ENCODE assay signal across 23 mouse cellular contexts in the genomic region with DNA sequence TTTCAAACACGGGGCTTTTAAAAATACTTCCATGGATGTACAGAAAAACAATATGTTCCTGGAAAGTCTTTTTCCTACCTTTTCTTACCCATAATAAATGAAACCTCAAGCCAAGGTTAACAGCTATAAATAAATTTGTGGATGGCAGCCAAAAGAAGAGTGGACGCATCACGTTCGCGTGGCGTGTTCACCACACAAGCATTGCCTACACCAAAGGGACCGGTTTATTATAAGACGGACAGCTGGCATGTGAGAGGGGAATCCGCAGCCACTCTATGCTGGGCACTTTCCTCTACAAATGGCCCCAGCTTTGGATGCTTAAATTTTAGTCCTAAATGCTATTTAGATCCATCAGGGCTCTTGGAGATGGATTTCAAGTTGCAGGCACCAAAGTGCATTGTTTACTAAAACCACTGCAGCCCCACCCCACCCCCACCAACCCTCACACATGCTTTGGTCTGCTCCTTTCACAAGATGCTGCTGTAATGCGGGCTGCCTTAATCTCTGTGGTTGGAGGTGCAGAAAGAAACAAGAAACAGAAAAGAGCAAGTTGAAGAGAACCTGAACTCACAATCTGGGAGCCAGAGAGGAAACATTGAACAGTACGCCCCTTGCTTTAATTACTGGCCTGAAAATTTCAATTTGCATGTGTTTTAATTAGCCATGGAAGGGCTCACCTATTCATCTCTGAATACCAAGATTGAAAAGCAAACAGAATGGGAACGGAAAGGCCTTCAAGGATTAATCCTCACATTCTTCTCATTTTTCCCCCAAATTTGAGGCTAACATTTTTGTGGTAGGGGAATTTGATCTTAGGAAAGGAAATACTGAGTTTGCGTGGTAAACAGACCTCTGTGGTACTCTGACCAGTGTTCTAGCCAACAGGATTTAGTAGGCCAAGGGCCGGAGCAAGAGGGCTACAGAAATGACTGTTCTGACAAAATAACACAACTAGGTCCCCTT.
A peak's percentile ranks its signal among the peaks of the same experiment; 100 is the strongest.
DNase-seq lines count a peak whose midpoint lies in the region; ATAC-seq lines count a peak whose summit lies in the region.
"Had no signal": no experiment of that assay in that cellular context is flagged by ENCODE, and none has a peak within 500 bp of the region (broad histone marks: within the 10 kb centered on the region; RNA-seq: fewer than 3 reads in every experiment).

No protein-coding gene starts in this region.

- no peaks in the 10 kb centered on the region; the same call in 1 of the 2 replicates for H3K4me1 ChIP-seq in embryonic facial prominence, embryonic 14.5 days (ENCODE audit: control insufficient read depth, insufficient read depth, low read length)
- H3K4me1 ChIP-seq in forebrain, embryonic 16.5 days (replicated peaks; ENCODE audit: control insufficient read depth, insufficient read depth, low read length), result peaks cover 25% of the 10 kb centered on the region
- H3K4me1 ChIP-seq in hindbrain, embryonic 10.5 days (replicated peaks), result peaks cover 18% of the 10 kb centered on the region

- no peak overlapping the region for H3K4me3 ChIP-seq in embryonic facial prominence, embryonic 14.5 days (ENCODE audit: low read depth, low read length)
- no peak overlapping the region for H3K4me3 ChIP-seq in forebrain, embryonic 16.5 days (replicated peaks; ENCODE audit: low read length)
- no peak overlapping the region for H3K4me3 ChIP-seq in hindbrain, embryonic 10.5 days
- H3K4me3 ChIP-seq: embryonic facial prominence, embryonic 12.5 days; hindbrain, embryonic 15.5 days; neural tube, embryonic 13.5 days had no signal

- no peaks in the 10 kb centered on the region for H3K9me3 ChIP-seq in embryonic facial prominence, embryonic 14.5 days (ENCODE audit: control insufficient read depth, low read length)
- 0 out of 2 replicates have a peak, but pooled peaks cover 2% of the 10 kb centered on the region for H3K9me3 ChIP-seq in forebrain, embryonic 16.5 days (ENCODE audit: control insufficient read depth, low read length)
- 0 out of 2 replicates have a peak, but pooled peaks cover 5% of the 10 kb centered on the region for H3K9me3 ChIP-seq in hindbrain, embryonic 10.5 days
- H3K9me3 ChIP-seq: embryonic facial prominence, embryonic 12.5 days; hindbrain, embryonic 15.5 days; neural tube, embryonic 13.5 days had no signal

- no peak overlapping the region for H3K27ac ChIP-seq in embryonic facial prominence, embryonic 14.5 days (replicated peaks; ENCODE audit: low read depth, low read length)
- H3K27ac ChIP-seq in forebrain, embryonic 16.5 days (ENCODE audit: low read length), result peak overlapping the region; percentile 52
- no peak overlapping the region for H3K27ac ChIP-seq in hindbrain, embryonic 10.5 days
- H3K27ac ChIP-seq: embryonic facial prominence, embryonic 12.5 days; neural tube, embryonic 13.5 days had no signal

- no peak overlapping the region for H3K9ac ChIP-seq in embryonic facial prominence, embryonic 14.5 days (ENCODE audit: low read depth, low read length)
- no peak overlapping the region for H3K9ac ChIP-seq in forebrain, embryonic 16.5 days (replicated peaks; ENCODE audit: low read depth, low read length)
- H3K9ac ChIP-seq: embryonic facial prominence, embryonic 12.5 days; hindbrain, embryonic 15.5 days; neural tube, embryonic 13.5 days had no signal

- no peak overlapping the region for H3K4me2 ChIP-seq in embryonic facial prominence, embryonic 14.5 days (ENCODE audit: low read depth, low read length)
- no peak overlapping the region for H3K4me2 ChIP-seq in forebrain, embryonic 16.5 days (ENCODE audit: low read length)
- H3K4me2 ChIP-seq: embryonic facial prominence, embryonic 12.5 days; heart, embryonic 11.5 days; hindbrain, embryonic 15.5 days; liver, embryonic 11.5 days; neural tube, embryonic 13.5 days had no signal

- H3K27me3 ChIP-seq in embryonic facial prominence, embryonic 14.5 days (replicated peaks; ENCODE audit: control insufficient read depth, insufficient read depth, low read length), result no peaks in the 10 kb centered on the region
- no peaks in the 10 kb centered on the region for H3K27me3 ChIP-seq in forebrain, embryonic 16.5 days (replicated peaks; ENCODE audit: control insufficient read depth, insufficient read depth, low read length)
- no peaks in the 10 kb centered on the region for H3K27me3 ChIP-seq in hindbrain, embryonic 10.5 days (ENCODE audit: insufficient read depth, poor library complexity, severe bottlenecking)
- H3K27me3 ChIP-seq: embryonic facial prominence, embryonic 12.5 days; hindbrain, embryonic 15.5 days; neural tube, embryonic 13.5 days had no signal

- 0 out of 2 replicates have a peak, but pooled peaks have one; percentile 22 for ATAC-seq in frontal cortex, adult (ENCODE audit: low TSS enrichment)
- no peak for ATAC-seq in embryonic facial prominence, embryonic 14.5 days (ENCODE audit: low read depth)
- ATAC-seq in forebrain, embryonic 16.5 days, result peak; percentile 64
- ATAC-seq in activated CD4-positive, CD25-positive, alpha-beta regulatory T cell, adult 4 months, result no peak
- ATAC-seq: intestine, postnatal 0 days; Patski had no signal

- WGBS in embryonic facial prominence, embryonic 14.5 days, result 69% methylated on average over 14 of the region's 14 CpGs
- WGBS in forebrain, embryonic 16.5 days, result 17% methylated on average over 14 of the region's 14 CpGs
- WGBS in hindbrain, embryonic 10.5 days, result 81% methylated on average over 14 of the region's 14 CpGs

- no peaks in the 10 kb centered on the region for H3K36me3 ChIP-seq in embryonic facial prominence, embryonic 14.5 days (ENCODE audit: control insufficient read depth, insufficient read depth, low read length)
- no peaks in the 10 kb centered on the region for H3K36me3 ChIP-seq in forebrain, embryonic 16.5 days (ENCODE audit: control insufficient read depth, insufficient read depth)
- H3K36me3 ChIP-seq in hindbrain, embryonic 10.5 days, result no peaks in the 10 kb centered on the region
- H3K36me3 ChIP-seq: embryonic facial prominence, embryonic 12.5 days; hindbrain, embryonic 15.5 days; neural tube, embryonic 13.5 days had no signal

- no peak for DNase-seq in frontal cortex, postnatal 36 days (ENCODE audit: low spot score in 2 of 2)
- peak; percentile 15 for DNase-seq in 3T3-L1 (ENCODE audit: low read depth, low spot score)
- DNase-seq in embryonic facial prominence, embryonic 14.5 days (ENCODE audit: low spot score), result peak; percentile 23
- DNase-seq in gastrocnemius, postnatal 10 days, result no peak
- no peak for DNase-seq in hindbrain, embryonic 10.5 days (ENCODE audit: low spot score)
- DNase-seq: adrenal gland, postnatal 10 days; cerebellum, adult 11 months; heart, postnatal 14 days; left cerebral cortex, postnatal 4 days; lung, adult 18-20 months; lung, postnatal 14 days; right cerebral cortex, postnatal 14 days; thymus, postnatal 36 days had no signal

Comparison
In these comparisons a context has a peak if more than half of its experiments do, and no peak if none do; other contexts are left out.
1. ATAC-seq: peak in frontal cortex, adult (single experiment) and forebrain, embryonic 16.5 days (single experiment); none in embryonic facial prominence, embryonic 14.5 days (single experiment) and activated CD4-positive, CD25-positive, alpha-beta regulatory T cell, adult 4 months (single experiment).
2. DNase-seq: peak in 3T3-L1 (single experiment) and embryonic facial prominence, embryonic 14.5 days (single experiment); none in frontal cortex, postnatal 36 days (0 of 2), gastrocnemius, postnatal 10 days (single experiment) and hindbrain, embryonic 10.5 days (single experiment).